Mouse (Mus musculus) layer of hippocampus, postnatal 10 days (tissue): Measurements from ENCODE around the gene Get4. TPM values are rescaled to one million over a fixed set of nuclear protein-coding genes. Genes with fewer than 3 reads are reported as not detected.

Experiments
- DNase-seq, 2 experiments: peaks; one replicate each; pipeline ENCODE4 v3.0.0; 2021; ENCODE audit warnings: low spot score in 2 of 2
- total RNA-seq, 2 experiments: library from RNA; stranded (reverse); gene quantifications; 2 replicates each; pipeline ENCODE4 v1.2.3; 2021

Get4 gene
- total RNA-seq, 2 experiments from 2014 or later: 51.7 to 60.2 TPM

DNA sequence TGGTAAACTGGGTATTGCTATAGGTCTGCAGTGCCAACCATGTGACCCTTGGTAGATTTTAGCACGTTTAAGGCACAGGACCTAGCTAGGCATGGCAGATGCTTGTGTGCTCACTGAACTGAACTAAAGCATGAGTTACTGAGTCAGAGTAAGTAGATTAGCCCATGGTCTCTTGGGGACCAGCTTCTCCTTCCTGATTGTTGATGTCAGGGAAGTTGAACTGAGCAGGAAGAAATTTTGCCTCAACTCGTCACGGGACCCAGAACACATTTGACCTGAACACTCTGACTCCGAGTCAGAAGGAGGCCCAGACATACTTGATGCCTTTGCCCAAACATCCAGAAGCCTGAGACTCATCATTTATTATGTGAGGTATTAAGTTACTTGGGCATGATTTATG, 14.7 kb upstream of the Get4 start:
- DNase-seq: no peak

DNA sequence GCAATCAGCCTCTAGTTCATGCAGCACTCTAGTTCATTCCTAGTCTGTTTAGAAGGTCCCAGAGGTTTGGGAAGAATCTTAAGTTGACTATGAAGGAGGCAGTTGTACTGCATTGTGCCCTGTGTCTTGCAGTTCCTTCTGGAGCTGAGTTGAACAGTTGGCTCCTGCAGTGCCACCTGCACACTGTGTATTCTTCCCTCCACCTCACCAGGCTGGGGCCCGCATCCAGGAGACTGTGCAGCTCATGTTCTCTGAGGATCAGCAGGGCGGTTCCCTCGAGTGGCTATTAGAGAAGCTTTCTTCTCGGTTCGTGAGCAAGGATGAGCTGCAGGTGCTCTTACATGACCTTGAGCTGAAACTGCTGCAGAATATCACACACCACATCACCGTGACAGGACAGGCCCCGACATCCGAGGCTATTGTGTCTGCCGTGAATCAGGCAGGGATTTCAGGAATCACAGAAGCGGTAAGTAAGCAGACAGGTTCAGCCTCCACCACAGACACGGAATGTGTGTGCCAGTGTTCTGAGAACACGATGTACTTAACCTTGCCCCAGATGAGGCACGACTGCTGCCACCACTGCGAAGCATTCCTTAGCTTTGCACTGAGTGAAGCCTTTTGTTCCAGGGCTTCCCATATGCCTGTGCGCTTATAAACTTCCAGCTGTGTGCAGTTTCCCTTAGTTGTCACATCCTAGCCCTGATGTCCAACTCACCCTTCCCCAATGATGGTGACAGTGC, 10.9 kb upstream of the Get4 start:
- DNase-seq: no peak

DNA sequence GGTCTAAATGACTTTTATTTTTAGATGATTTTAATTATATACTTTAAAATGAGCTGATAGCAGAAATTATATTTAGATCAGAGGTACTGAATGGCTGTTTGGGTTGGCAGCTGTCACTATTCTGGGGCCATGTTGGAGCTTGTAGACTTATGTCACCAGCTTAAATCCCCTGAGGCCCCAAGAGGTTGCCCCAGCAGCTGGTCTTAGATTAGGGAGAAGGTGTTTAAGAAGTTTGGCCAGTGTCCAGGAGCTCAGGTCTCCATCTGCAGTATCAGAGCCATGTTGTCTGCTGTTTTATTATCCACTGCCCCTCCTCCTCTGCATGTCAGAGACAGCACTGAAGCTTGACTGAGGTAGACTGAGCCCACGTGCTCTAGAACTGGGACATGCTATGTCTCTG, 8.7 kb upstream of the Get4 start:
- DNase-seq: no peak

DNA sequence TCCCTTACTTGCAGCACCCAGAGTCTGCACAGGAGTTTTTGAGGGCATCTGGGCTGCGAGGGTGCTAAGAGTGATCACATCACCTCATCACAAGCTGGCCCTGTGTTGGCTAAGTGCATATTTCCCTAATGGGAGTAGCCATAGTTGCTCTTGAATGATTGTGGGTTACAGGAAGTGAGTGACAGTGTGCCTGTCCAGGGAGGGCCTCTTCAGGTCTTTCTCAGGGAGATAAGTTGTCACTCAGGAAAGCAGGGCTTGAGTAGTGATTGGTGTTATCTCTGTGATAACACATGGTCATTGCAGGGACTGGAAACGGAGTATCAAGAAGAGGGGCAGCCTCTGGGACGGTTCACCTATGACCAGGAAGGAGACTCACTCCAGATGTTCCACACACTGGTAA, 4.4 kb upstream of the Get4 start:
- DNase-seq: no peak

DNA sequence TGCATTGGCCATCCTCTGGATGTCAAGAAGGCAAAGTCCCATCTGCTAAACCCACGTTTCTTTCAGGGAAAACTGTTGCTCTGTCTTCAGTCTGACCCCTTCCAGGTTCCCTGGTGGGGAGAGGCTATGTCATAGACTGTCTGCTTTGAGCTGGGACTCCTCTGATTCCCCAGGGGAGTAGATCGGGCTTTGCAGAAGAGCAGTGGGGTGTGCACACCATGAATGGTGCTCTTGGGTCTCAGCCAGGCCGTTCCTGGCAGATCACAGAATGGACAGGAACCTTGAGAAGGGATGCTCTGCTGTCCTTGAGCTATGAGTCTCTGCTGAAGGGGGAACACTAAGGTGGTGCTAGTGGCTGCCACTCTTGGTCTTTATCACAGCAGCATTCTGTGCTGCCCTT, 3.3 kb upstream of the Get4 start:
- no peak for DNase-seq

DNA sequence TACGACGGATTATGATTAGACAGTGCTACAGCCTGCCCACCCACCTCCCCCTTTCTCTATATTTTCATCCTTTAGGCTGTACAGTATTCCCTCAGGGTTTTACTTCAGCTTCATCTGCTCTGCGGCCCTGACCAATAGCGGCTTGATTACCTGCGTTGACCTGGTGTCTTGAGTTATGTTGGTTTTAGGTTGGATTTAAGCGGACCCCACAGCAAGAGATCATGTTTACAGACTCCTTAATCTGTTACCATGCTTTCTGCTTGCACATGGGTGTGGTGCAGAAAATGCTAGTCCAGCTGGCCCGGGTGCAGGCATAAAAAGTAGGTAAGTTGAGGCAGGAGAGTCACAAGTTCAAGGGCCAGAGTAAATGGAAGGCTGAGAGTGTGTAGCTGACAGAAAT, 845 bp upstream of the Get4 start:
- no peak for DNase-seq

DNA sequence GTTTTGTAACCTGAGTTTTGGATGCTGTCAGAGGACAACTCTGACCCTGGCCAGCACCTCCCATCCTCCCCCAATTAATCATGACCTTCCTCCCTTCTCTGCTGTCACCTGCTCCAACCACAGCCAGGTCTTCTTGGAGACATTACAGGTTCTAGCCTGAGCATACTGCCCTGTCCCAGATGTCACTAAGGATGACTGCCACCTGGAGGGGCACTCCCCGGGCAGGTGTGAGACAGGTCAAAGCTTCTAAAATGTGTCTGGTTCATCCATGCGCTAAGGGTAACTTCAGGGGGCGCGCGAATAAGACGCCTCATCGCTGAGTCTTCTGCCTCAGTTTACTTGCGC, 416 bp upstream of the Get4 start:
- DNase-seq: no peak

DNA sequence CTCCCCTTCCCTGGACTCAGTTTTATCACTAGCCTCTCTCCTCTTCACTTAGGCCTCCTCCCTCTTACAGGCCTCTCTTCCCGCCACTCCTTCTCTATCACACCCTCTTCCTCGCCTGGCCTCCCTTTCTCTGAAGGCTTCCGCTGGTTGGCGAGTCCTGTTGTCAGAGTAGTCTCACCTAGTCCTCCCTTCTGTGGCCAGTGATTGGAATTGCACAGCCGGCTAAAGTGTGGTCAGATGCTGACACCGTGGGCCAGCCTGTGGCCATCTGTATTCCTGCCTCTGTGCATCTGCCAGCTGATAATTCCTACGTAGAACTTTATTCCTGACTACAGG, 754 bp downstream of the Get4 start:
- no peak for DNase-seq

DNA sequence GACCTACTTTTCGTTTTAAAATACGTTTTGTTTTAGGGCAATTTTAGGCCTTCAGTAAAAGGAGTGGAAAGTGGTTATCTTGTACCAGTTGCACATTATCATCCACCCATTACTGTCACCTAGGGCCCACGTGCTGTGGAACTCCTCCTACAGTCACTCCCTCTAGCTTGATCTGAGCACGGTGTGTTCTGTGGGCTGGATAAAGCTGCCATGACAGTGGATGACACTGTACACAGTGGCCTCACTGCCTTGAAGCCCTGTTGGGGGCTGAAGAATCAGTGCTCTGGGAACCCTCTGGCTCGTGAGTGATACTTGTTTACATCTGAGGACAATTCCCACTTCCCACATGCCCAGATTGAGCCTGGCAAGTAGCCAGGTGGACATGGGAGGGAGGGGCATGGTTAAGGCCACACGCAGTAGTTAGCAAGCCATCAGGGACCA, 1.2 kb downstream of the Get4 start:
- DNase-seq: peak in 1 of 2 experiments; percentile 49

DNA sequence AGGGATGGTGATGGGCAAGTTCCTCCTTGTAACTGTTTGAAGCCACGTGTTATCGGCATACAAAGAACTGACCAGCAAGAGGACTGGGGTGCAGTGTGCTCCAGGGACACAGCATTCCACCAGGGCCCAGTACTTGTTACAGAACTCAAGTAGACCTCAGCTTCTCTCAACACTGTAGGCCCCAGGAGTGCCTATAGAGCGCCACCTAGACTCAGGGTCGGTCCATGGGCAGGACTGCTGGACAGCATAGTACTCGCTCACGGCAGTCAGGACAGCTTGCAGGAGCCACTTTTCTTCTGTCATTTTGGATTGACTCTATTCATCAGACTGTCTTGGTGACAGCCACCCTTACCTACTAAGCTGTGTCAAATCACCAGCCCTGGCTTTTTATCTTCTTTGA, 2.8 kb downstream of the Get4 start:
- no peak for DNase-seq

DNA sequence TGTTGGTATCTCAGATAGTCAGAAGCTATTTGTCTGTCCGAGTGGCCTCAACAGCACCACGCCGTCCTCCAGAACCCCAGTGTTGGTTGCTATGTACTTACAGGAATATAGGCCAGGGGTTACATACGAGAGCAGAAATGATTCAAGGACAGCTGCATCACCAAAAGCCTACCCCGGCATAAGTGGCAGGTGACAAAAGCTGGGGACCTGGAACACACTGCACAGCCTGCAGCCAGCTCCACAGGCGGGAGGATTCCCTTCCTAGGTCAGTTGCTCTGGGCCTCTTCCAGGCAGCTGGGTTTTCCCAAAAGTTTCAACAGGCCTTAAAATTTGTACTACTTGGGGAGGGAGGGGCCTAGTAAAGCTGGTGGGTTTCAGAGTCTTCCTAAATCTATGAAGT, 3.7 kb downstream of the Get4 start:
- no peak for DNase-seq

DNA sequence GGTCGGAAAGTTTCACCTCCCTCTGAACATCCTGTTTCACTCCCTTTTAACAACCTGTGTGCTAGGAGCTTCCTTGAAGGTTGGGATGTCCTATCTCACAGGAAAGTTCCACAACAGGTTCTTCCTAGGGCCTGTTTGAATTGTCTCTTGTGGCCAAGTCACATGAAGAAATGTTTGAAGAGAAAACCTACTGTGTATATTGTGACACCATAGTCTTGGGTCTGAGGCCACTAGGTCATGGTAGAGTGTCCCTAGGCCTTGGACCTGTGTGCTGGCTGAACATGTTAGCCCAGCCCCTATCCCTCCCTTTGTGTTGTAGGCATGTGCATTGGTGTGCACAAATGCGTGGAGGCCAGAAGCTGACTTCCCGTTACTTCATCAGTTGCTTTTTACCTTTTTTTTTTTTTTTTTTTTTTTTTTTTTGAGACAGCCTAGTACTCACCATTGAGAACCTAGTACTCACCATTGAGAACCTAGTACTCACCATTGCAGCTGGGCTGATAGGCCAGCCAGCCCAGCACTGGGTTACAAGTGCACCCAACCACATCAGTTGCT, 4.2 kb downstream of the Get4 start:
- DNase-seq: no peak

DNA sequence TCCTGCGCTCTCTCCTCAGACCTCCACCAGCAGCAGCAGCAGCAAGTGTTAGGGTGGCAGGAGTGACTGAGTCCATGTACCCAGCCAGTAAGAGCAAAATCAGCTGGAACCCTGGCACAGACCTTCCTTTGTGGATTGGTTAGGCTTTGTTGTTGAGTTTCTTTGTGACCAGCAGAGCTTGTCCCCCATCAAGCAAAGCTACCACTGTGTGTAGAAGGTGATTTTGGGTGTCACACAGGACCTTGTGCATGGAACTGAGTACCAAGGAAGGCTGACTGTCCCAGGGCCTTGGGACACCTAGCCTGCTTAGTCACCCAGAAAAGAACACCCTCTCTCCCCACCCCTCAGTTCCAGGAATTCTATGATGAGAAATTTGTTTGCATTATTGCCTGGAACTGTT, 5.1 kb downstream of the Get4 start:
- DNase-seq: no peak

DNA sequence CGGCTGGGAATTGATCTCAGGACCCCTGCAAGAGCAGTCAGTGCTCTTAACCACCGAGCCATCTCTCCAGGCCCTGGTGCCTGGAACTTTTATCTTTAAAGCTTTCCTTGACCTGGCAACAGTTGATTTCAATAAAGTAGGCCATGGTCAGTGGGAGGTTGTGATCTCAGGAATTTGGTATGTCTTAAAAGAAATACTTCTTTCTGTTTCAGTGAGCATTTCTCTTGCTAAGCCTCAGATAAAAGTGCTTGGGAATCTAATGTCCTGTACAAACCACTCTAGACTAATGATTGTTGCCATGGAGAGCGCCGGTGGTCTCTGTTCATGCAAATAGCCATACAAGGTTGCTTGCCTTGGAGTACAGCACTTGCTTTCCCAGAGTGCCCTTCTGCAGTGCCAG, 5.7 kb downstream of the Get4 start:
- no peak for DNase-seq

DNA sequence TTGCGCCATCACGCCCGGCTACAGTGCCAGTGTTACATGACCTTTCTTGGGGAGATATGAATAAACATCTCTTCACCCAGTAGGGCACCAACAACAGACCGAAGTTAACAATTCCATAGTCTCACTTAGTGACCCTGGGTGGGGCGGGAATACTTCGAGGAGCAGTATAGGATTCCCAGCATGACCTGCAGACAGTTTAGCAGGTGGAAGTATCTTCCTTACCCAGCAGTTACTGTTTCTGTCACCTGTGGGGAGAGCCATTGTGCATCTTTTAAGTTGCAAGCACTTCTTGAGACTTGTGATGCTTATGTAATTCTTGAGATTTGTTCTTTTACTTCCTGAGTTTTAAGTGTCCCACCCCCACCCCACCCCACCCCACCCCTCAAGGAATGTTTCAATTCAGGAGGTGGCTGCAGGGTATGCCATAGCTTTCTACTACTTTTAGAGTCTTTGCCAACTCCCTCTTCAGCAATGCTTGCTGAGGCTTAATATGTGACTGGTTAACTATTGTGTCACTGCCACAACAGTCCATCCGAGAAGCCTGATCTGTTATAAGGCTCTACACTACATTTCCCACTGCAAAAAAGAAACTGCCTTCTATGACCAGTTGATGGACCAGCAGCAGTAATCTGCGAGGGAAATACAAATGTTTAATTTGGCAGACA, 6.4 kb downstream of the Get4 start:
- DNase-seq: no peak

DNA sequence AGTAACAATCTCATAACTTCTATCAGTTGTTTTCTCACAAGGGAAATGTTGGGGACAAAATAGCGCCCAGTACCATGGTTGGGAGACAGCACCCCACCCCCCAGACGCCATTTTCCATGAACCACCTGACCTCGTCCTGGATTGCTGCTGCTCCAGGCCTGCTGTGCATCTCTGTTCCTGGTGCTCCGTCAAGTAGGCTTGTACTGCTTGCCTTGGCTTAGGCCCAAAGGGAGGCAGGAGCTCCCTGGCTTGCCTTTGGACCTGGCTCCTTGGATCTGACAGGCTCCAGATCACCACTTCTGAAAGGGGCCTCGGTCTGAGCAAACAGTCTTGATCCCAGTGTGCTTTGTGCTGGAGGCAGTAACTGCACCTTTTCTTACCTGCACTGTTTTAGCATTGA, 7.7 kb downstream of the Get4 start:
- no peak for DNase-seq

DNA sequence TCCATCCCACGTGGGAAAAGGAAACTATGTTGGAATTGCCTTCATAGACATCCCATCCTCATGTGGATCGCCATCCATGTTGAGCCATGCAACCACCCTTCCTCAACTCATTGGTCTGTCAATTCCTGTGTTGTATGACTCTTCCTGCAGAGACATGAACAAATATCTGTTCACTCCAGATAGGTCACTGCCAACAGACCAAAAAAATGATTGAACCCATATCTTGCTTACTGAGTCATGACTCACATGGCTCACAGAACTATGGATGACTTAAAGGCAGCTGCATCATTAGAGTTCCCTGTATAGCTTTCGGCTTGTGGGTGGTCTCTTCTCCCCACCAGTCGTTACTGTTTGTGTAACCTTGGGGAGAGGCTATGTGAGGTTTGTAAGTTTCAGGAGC, 9.3 kb downstream of the Get4 start:
- no peak for DNase-seq

DNA sequence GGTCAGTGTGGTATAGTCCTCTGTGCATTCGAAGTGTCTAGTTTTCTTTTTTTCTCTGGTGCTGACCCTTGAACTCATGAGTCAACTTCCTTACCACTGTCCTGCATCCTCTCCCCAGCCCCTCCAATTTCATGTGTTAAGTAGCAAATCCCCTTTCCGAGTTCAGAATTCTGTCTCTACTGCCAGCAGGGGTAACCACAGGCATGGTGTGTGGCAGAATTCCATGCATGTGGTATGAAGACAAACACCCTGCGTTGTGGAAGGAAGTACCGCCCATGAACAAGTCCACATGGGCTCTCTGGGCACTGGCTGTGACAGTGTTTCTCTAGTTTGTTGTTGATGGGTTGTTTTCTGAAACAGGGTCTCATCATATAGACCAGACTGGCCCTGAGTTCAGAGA, 15.5 kb downstream of the Get4 start:
- DNase-seq: no peak

DNA sequence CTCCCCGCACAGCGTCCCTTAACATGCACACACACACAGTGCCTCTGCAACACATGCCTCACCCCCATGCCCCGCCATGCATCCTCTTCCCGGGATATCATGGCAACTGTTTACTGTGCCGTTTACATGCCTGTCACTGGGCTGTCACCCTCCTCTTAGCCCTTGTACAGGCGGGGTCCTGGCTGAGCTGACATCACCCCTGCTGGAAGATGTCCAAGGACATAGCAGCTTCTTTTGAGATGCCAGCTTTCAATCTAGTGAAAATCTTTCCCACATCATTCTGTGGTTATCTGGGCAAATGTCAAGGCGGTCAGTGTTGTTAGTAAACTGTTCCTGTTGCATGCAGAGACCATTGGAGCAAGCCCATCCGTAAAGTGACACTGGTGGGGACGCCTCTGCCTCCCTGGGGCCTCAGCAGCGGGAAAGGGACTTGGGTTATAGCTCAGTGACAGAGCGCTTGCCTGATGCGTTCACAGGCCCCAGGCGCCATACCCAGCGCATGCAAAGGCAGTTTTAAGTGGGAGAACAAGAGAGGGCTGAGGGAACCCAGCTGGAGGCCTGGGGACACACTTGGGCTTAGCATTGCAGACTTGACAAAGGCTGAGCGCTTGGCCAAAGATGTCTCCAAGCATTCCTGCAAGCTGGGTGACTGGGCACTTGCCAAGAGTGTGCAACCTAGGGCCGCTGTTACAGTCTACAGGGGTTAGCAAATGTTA, 18.8 kb downstream of the Get4 start:
- no peak for DNase-seq

DNA sequence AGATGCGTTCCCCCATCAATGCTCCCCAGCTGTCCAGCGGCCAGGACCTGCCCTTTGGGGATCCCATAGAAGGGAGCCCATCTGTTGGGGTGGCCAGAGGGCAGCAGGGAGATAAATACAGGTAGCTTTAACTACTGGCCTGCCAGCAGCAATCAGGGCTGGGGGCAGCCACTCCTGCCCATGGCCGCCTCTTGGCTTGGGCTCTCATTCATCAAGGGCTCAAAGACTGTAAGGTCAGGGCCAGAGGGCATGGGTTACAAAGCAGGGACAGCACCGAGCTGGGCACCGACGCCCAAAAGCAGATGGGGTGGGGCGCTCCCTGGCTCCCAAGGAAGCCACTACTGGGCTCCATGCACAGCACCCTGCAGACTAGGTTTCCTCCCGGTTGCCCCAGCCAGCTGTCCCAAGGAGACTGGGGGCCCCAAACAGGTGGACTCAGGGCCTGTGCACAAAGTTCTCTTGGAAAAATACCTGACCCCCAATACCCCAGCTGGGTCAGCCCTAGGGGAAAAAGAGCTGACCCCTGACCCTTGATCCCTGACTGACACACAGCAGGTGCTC, 19.9 kb downstream of the Get4 start:
- no peak for DNase-seq

DNA sequence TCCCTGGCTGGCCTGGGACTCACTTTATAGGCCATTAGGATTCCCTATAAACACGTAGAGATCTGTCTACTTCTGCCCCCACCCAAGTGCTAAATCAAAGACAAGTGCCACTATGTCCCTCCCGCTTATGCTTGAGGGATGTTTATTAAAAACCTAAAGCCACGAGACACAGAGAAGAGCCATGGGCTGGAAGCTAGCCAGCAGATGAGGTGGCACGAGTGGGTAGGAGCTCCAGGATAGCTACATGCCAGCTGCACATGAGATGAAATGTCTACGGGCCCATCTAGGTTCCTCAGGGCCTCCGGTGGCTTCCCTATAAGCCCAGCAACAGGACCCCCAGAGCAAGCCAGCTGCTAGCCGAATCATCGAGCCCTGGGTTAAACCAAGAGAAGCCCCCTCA, 25.2 kb downstream of the Get4 start:
- DNase-seq: no peak
